Mouse (Mus musculus): ENCODE data around the gene Asb2.

DNA sequence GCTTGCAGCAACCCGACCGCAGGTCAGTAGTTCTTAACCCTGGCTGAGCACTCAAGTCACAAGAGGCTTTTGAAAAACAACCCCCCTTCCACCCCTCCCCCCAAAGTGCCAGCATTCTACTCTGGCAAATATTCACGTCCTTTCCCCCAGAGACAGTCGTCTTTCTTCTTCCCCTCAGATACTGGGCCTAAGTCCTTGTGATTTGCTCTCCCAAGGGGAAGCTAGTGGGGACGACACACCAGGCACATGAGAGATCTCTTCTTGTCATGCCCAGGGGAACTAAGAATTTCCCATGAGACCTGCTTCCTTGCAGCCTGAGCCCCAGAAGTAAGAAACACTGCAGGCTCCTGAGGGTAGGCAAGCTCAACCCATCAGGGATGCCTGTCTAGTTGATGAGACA is 8.4 kb downstream of the Asb2 start:
- no peak for TF ChIP-seq CTCF (IDR thresholded peaks at IDR 0.05; ENCODE audit: borderline replicate concordance, insufficient read depth, low read depth, low read length)
- TF ChIP-seq POLR2A (IDR thresholded peaks at IDR 0.05; ENCODE audit: borderline replicate concordance, insufficient read depth, low read length): no peak

All from cerebellum, adult 2 months (tissue).